Mouse (Mus musculus): ENCODE results near the gene Acsl5.

The Acsl5 gene

GRCm38 (mm10) chr19:55251383-55252124 lies at the start of gene Acsl5:
Acsl5 (plus strand) TSS chr19:55251938.
- no peak for DNase-seq (ENCODE audit: low spot score)

GRCm38 (mm10) chr19:55206482-55207138 lies 45.1 kb upstream of the Acsl5 start:
- DNase-seq (ENCODE audit: low spot score) = no peak

- DNase-seq (ENCODE audit: low spot score) = no peak
Measured at GRCm38 (mm10) chr19:55207205-55207604, 44.5 kb upstream of the Acsl5 start.

GRCm38 (mm10) chr19:55207746-55208538 lies 43.8 kb upstream of the Acsl5 start:
- no peak for DNase-seq (ENCODE audit: low spot score)

GRCm38 (mm10) chr19:55208654-55209053 lies 43.1 kb upstream of the Acsl5 start:
- DNase-seq (ENCODE audit: low spot score) = no peak

- DNase-seq (ENCODE audit: low spot score) = no peak
Measured at GRCm38 (mm10) chr19:55209084-55209483, 42.7 kb upstream of the Acsl5 start.

- DNase-seq (ENCODE audit: low spot score) = no peak
Measured at GRCm38 (mm10) chr19:55211698-55212097, 40.0 kb upstream of the Acsl5 start.

GRCm38 (mm10) chr19:55213617-55214340 lies 38.0 kb upstream of the Acsl5 start:
- DNase-seq (ENCODE audit: low spot score) = no peak

GRCm38 (mm10) chr19:55216876-55217275 lies 34.9 kb upstream of the Acsl5 start:
- DNase-seq (ENCODE audit: low spot score) = no peak

- DNase-seq (ENCODE audit: low spot score) = peak; percentile 37
Measured at GRCm38 (mm10) chr19:55217365-55217764, 34.4 kb upstream of the Acsl5 start.

- DNase-seq (ENCODE audit: low spot score) = peak; percentile 35
Measured at GRCm38 (mm10) chr19:55218192-55218739, 33.5 kb upstream of the Acsl5 start.

- DNase-seq (ENCODE audit: low spot score) = no peak
Measured at GRCm38 (mm10) chr19:55218741-55219221, 33.0 kb upstream of the Acsl5 start.

- no peak for DNase-seq (ENCODE audit: low spot score)
Measured at GRCm38 (mm10) chr19:55219359-55219758, 32.4 kb upstream of the Acsl5 start.

- DNase-seq (ENCODE audit: low spot score) = no peak
Measured at GRCm38 (mm10) chr19:55221208-55221607, 30.5 kb upstream of the Acsl5 start.

GRCm38 (mm10) chr19:55222268-55222667 lies 29.5 kb upstream of the Acsl5 start:
- DNase-seq (ENCODE audit: low spot score) = no peak

GRCm38 (mm10) chr19:55226621-55227020 lies 25.1 kb upstream of the Acsl5 start:
- no peak for DNase-seq (ENCODE audit: low spot score)

GRCm38 (mm10) chr19:55227135-55227534 lies 24.6 kb upstream of the Acsl5 start:
- no peak for DNase-seq (ENCODE audit: low spot score)

GRCm38 (mm10) chr19:55231081-55231480 lies 20.7 kb upstream of the Acsl5 start:
- DNase-seq (ENCODE audit: low spot score) = no peak

GRCm38 (mm10) chr19:55232136-55232535 lies 19.6 kb upstream of the Acsl5 start:
- peak; percentile 42 for DNase-seq (ENCODE audit: low spot score)

- no peak for DNase-seq (ENCODE audit: low spot score)
Measured at GRCm38 (mm10) chr19:55236026-55236425, 15.7 kb upstream of the Acsl5 start.

GRCm38 (mm10) chr19:55236564-55236963 lies 15.2 kb upstream of the Acsl5 start:
- DNase-seq (ENCODE audit: low spot score) = no peak
